Mouse (Mus musculus): ENCODE measurements around the gene Abhd16b. TPM values are rescaled to one million over a fixed set of nuclear protein-coding genes. Genes with fewer than 3 reads are reported as not detected.

The Abhd16b gene
- total RNA-seq, 2 experiments from 2014 or later = not detected

DNA sequence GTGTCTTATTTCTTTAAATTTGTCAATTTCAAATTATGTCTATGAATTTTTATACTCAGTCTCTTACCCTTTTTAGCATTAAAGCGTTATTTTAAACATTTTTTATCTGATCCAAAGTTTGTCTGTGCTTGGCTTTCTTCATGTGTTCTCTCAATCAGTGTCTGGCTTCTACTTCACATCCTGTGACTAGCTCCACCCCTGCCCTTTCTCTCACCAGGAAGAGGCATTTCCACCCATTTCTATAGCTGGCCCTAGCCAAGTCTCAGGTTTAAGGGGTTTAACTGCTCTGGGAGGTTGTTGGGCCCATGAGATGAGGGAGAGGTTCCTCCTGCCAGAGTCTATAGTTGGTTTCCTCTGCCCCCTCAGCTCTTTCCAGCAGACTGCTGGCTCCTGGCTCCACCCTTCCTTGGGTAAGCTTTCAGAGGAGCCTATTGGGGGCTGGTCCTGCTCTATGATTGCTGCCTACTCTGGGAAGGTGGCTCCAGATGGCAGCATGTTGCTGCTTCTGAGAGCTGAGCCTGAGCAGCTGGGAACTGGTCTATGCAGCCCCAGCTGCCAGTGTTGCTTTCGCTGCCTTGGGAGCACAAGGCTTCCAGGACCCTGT, 44.5 kb downstream of the Abhd16b start:
- no peak for DNase-seq

DNA sequence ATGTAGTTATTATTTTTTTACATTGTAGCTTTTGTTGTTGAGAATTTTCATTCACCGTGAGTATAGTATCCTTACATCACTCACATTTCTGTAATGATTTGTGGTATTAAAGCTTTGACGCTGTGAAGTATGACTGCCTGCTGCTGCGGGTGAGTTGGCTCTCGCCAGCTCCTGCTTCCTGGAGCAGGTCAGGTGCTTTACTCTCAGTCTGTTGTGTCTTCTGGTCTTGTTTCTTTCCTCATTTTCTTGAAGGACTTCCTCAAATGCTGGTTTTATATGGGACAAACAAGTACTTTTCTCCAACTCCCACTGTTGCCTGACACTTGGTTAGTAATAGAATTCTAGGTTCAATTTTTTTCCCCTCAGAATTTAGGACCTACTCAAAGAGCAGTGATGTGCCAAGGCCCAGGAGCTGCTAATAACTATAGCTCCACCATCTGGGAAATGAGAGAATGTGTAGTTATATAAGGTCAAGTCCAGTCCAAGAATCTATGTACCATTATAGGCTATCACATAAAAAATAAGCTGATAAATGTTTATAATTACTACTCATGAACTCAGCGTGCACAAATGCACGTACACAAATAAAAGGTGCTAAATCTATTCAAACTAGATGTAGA, 48.9 kb downstream of the Abhd16b start:
- DNase-seq = no peak

Other genes with a start within 250 kb of the Abhd16b start
- 10 to 100 TPM; 14.5 to 22.0 TPM for gene Gmeb2, start 205.2 kb upstream of the Abhd16b start, total RNA-seq (2021)
- gene Stmn3, start 178.7 kb upstream of the Abhd16b start, total RNA-seq (2021) = 10 to 100 TPM; 10.3 to 11.7 TPM
- gene Rtel1, start 173.5 kb upstream of the Abhd16b start, total RNA-seq (2021) = 10 to 100 TPM; 26.5 to 32.1 TPM
- 10 to 100 TPM; 34.8 to 47.3 TPM for gene Zgpat, start 128.3 kb upstream of the Abhd16b start, total RNA-seq (2021)
- 10 to 100 TPM; 38.9 to 45.5 TPM for gene Arfrp1, start 127.8 kb upstream of the Abhd16b start, total RNA-seq (2021)
- 10 to 100 TPM; 13.4 to 18.1 TPM for gene Lime1, start 113.1 kb upstream of the Abhd16b start, total RNA-seq (2021)
- gene Zbtb46, start 33.8 kb upstream of the Abhd16b start, total RNA-seq (2021) = 10 to 100 TPM; 16.7 to 17.5 TPM
- 100 to 1,000 TPM; 104 to 114 TPM for gene Tpd52l2, start 3.9 kb downstream of the Abhd16b start, total RNA-seq (2021)
- gene Dnajc5, start 27.3 kb downstream of the Abhd16b start, total RNA-seq (2021) = 10 to 100 TPM; 92.9 to 93.7 TPM
- 10 to 100 TPM; 77.0 to 79.8 TPM for gene Uckl1, start 91.7 kb downstream of the Abhd16b start, total RNA-seq (2021)
- gene Prpf6, start 98.7 kb downstream of the Abhd16b start, total RNA-seq (2021) = 10 to 100 TPM; 61.8 to 66.9 TPM
- 10 to 100 TPM; 43.1 to 61.3 TPM for gene Zfp512b, start 99.6 kb downstream of the Abhd16b start, total RNA-seq (2021)
- gene Samd10, start 106.0 kb downstream of the Abhd16b start, total RNA-seq (2021) = 10 to 100 TPM; 13.8 to 14.7 TPM
- under 1 TPM in 1 of 2 experiments, not detected in 1; 0.43 TPM for gene Gm29797, start 163.8 kb downstream of the Abhd16b start, total RNA-seq (2021)
- gene Sox18, start 178.4 kb downstream of the Abhd16b start, total RNA-seq (2021) = 10 to 100 TPM; 21.9 to 34.6 TPM
- 1 to 10 TPM; 5.8 to 7.0 TPM for gene Tcea2, start 187.1 kb downstream of the Abhd16b start, total RNA-seq (2021)
- gene Rgs19, start 200.8 kb downstream of the Abhd16b start, total RNA-seq (2021) = 10 to 100 TPM; 24.7 to 25.6 TPM
- not detected for gene Lkaaear1, start 205.2 kb downstream of the Abhd16b start, total RNA-seq (2021)
- gene Oprl1, start 221.8 kb downstream of the Abhd16b start, total RNA-seq (2021) = 1 to 10 TPM in 1 of 2 experiments, under 1 TPM in 1; 0.63 to 1.3 TPM